Mouse (Mus musculus): ENCODE measurements around the gene Mybph. TPM values are rescaled to one million over a fixed set of nuclear protein-coding genes. Genes with fewer than 3 reads are reported as not detected.

The Mybph gene
- total and polyA plus RNA-seq, 3 experiments, result not detected

DNA sequence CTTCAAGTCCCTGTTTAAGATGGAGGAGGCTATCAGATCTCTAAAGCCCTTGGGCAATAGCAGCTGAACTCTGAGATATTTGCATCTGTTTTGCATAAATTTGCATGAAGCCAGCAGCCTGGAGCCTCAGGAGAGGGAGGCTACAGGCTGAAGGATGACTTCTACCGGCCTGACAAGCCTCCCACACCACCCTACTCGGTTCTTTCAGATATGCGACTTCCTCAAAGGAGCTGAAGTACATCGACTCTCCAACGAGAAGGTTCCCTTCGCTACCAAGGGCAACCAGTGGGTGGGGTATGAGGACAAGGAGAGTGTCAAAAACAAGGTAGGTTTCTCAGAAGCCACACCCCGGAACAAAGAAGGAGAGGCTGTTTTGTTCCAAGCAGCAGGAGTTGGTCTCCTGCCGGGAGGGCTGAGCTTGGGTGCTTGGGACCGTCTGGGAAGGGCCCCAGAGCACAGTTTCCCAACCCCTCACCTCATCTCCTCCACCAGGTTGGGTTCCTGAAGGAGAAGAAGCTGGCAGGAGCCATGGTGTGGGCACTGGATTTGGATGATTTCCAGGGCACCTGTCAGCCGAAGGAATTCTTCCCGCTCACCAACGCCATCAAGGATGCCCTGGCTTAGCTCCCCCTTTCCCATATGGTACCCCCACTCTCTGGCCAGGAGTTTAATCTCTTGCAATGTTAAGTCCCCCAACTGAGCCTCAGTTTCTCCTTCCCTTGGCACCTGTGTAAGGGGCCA, 4.1 kb upstream of the Mybph start:
- Histone ChIP-seq H3K4me1 (ENCODE audit: control insufficient read depth in 1 of 2, insufficient read depth in 2 of 2, low read length in 2 of 2) (no peaks in the 10 kb centered on the region; a peak in 1 of 4 replicates), H3K4me3 (ENCODE audit: control insufficient read depth in 1 of 2, insufficient read depth in 1 of 2, low read depth in 2 of 2, low read length in 2 of 2) (no peak overlapping the region), H3K36me3 (ENCODE audit: control insufficient read depth in 1 of 2, insufficient read depth in 2 of 2, low read length in 2 of 2) (no peaks in the 10 kb centered on the region), H3K79me2 (ENCODE audit: control insufficient read depth, insufficient read depth, low read length, poor library complexity) (no peaks in the 10 kb centered on the region), H3K9me3 (replicated peaks; ENCODE audit: insufficient read depth, low read length) (no peaks in the 10 kb centered on the region), H3K27me3 (ENCODE audit: control insufficient read depth in 1 of 2, insufficient read depth in 2 of 2, low read length in 2 of 2) (peaks cover 0 to 1% of the 10 kb centered on the region in 2 experiments; a peak in 1 of 4 replicates), H3K9ac (ENCODE audit: control insufficient read depth, low read depth, low read length, poor library complexity, severe bottlenecking) (no peak overlapping the region), H3K27ac (ENCODE audit: control insufficient read depth, low read depth, low read length) (no peak overlapping the region)
- DNase-seq (ENCODE audit: low read depth, low spot score), result peak; percentile 78
- TF ChIP-seq MAX (IDR thresholded peaks at IDR 0.05; ENCODE audit: low read length) (no peak), KAT2A (conservative IDR thresholded peaks at IDR 0.05; ENCODE audit: low read depth, low read length) (no peak), NRF1 (IDR thresholded peaks at IDR 0.05; ENCODE audit: insufficient read depth, low read depth, low read length, poor library complexity, severe bottlenecking) (no peak), CTCF (IDR thresholded peaks at IDR 0.05 in 2 of 3, conservative IDR thresholded peaks at IDR 0.05 in 1 of 3; ENCODE audit: control insufficient read depth in 1 of 3, insufficient read depth in 1 of 3, low read depth in 2 of 3, low read length in 3 of 3, poor library complexity in 1 of 3, severe bottlenecking in 1 of 3) (peak in 1 of 3 experiments; percentile 38; a peak in 2 of 6 replicates), SMC3 (IDR thresholded peaks at IDR 0.05; ENCODE audit: low read depth, low read length) (peak; percentile 43), GABPA (IDR thresholded peaks at IDR 0.05; ENCODE audit: low read depth, low read length) (no peak), RAD21 (IDR thresholded peaks at IDR 0.05; ENCODE audit: low read depth, low read length) (peak; percentile 47), SIN3A (IDR thresholded peaks at IDR 0.05; ENCODE audit: low read length) (no peak), GATA1 (IDR thresholded peaks at IDR 0.05; ENCODE audit: low read depth, low read length) (no peak), POLR2A (IDR thresholded peaks at IDR 0.05; ENCODE audit: control insufficient read depth in 1 of 2, insufficient read depth in 1 of 2, low read depth in 1 of 2, low read length in 2 of 2, poor library complexity in 1 of 2) (no peak), ZMIZ1 (IDR thresholded peaks at IDR 0.05; ENCODE audit: low read depth, low read length) (no peak)

DNA sequence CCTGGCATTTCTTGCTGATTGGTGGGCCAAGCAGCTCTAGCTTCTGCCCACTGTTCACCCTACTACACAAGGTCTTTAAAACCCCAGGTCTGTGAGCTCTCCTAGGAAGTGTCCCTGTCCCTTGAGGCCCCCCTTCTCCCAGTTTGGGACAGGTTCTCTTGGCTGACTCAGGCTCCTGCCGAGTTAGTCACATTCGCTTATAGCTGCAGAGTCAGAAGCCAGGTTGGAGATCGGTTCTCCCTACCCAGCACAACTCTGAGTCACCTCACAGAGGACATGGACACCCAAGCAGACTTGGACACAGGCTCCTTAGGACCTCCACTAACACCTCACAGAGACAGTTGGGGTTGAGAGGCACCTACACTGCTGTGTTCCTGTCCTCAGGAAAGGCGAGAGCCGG, 2.1 kb upstream of the Mybph start:
- Histone ChIP-seq H3K4me1 (ENCODE audit: control insufficient read depth in 1 of 2, insufficient read depth in 2 of 2, low read length in 2 of 2) (peaks cover 0 to 13% of the 10 kb centered on the region in 2 experiments; a peak in 2 of 4 replicates), H3K79me2 (ENCODE audit: control insufficient read depth, insufficient read depth, low read length, poor library complexity) (no peaks in the 10 kb centered on the region), H3K27ac (ENCODE audit: control insufficient read depth, low read depth, low read length) (no peak overlapping the region), H3K9me3 (replicated peaks; ENCODE audit: insufficient read depth, low read length) (no peaks in the 10 kb centered on the region), H3K4me3 (ENCODE audit: control insufficient read depth in 1 of 2, insufficient read depth in 1 of 2, low read depth in 2 of 2, low read length in 2 of 2) (no peak overlapping the region), H3K9ac (ENCODE audit: control insufficient read depth, low read depth, low read length, poor library complexity, severe bottlenecking) (no peak overlapping the region), H3K27me3 (ENCODE audit: control insufficient read depth in 1 of 2, insufficient read depth in 2 of 2, low read length in 2 of 2) (peaks cover 0 to 1% of the 10 kb centered on the region in 2 experiments; a peak in 1 of 4 replicates), H3K36me3 (ENCODE audit: control insufficient read depth in 1 of 2, insufficient read depth in 2 of 2, low read length in 2 of 2) (peaks cover 0 to 4% of the 10 kb centered on the region in 2 experiments; a peak in 1 of 4 replicates)
- DNase-seq (ENCODE audit: low read depth, low spot score), result no peak
- TF ChIP-seq TBP (IDR thresholded peaks at IDR 0.05; ENCODE audit: low read depth, low read length), result no peak
- TF ChIP-seq GATA1 (IDR thresholded peaks at IDR 0.05; ENCODE audit: low read depth, low read length), result no peak
- TF ChIP-seq CTCF (IDR thresholded peaks at IDR 0.05 in 2 of 3, conservative IDR thresholded peaks at IDR 0.05 in 1 of 3; ENCODE audit: control insufficient read depth in 1 of 3, insufficient read depth in 1 of 3, low read depth in 2 of 3, low read length in 3 of 3, poor library complexity in 1 of 3, severe bottlenecking in 1 of 3), result no peak
- TF ChIP-seq GABPA (IDR thresholded peaks at IDR 0.05; ENCODE audit: low read depth, low read length), result no peak
- TF ChIP-seq MEF2A (IDR thresholded peaks at IDR 0.05; ENCODE audit: extremely low read depth, insufficient replicate concordance, low read depth, low read length, poor library complexity, severe bottlenecking), result no peak
- TF ChIP-seq MYC (IDR thresholded peaks at IDR 0.05; ENCODE audit: low read depth, low read length), result no peak
- TF ChIP-seq ZKSCAN1 (IDR thresholded peaks at IDR 0.05; ENCODE audit: low read depth, low read length), result no peak
- no peak for TF ChIP-seq CHD2 (IDR thresholded peaks at IDR 0.05; ENCODE audit: low read length)
- no peak for TF ChIP-seq ETS1 (IDR thresholded peaks at IDR 0.05; ENCODE audit: low read depth, low read length)
- no peak for TF ChIP-seq MXI1 (IDR thresholded peaks at IDR 0.05; ENCODE audit: low read depth, low read length)
